Mouse (Mus musculus) heart, postnatal 0 days (tissue): Measurements from ENCODE around the gene Dgcr8.

Experiments used
- CTCF ChIP-seq: IDR thresholded peaks from 2 replicates; pipeline ENCODE4 v1.5.1; 2016; ENCODE audit warnings: antibody characterized with exemption, control low read depth, low read depth
- EP300 ChIP-seq: IDR thresholded peaks from 2 replicates; pipeline ENCODE4 v1.6.1; 2016; ENCODE audit warnings: antibody characterized with exemption, low read depth

DNA sequence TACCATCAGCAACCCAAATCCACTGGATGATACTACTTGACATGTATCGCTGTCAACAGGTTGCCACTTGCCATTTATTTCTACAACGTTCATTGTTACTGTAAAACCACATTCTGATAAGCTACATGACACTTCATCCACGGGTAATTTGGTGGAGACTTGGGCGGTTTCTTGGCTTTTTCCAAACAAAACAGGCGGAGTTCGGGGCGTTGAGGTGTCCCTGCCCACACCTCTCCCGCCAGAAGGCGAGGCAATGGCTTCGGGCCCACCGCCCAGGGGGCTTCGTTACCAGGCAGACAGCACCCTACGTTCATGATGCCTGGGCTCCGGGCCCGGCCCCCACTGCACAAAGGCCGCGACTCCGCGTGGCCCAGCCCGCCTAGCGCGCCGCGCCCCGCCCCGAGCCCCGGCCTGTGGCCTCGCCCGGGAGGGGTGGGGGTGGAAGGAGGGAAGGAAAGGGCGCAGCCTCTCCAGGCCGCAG is 425 bp downstream of the Dgcr8 start:
- no peak for TF ChIP-seq CTCF
- no peak for TF ChIP-seq EP300
